Mouse (Mus musculus) CD8-positive naive resting alpha-beta T cell, adult 57 days (primary cell): ENCODE results near the gene Tspan1. TPM values are rescaled to one million over a fixed set of nuclear protein-coding genes. Genes with fewer than 3 reads are reported as not detected.

Experiments
- total RNA-seq: library from RNA; stranded (reverse); gene quantifications from one replicate; pipeline ENCODE4 v1.2.4, GENCODE M21; 2023

Gene Tspan1
- total RNA-seq, result not detected

GRCm38 (mm10) chr4:116167404-116167803 lies at the start of gene Tspan1:
Tspan1 (minus strand) TSS chr4:116167601.

GRCm38 (mm10) chr4:116173072-116173471 lies 5.7 kb upstream of the Tspan1 start, which contains the start of the genes 1700042G07Rik and Gm49337:
1700042G07Rik (plus strand) TSS chr4:116173372.
Gm49337 (plus strand) TSS chr4:116173384.

GRCm38 (mm10) chr4:116151238-116151637 lies 16.2 kb downstream of the Tspan1 start, which contains the start of gene Lurap1:
Lurap1 (minus strand) TSS chr4:116151338.

GRCm38 (mm10) chr4:116123602-116124519 lies 43.5 kb downstream of the Tspan1 start, which contains the start of the genes Rad54l and Pomgnt1:
Rad54l (minus strand) TSS chr4:116123690.
Pomgnt1 (plus strand) TSS chr4:116123840.

Other genes starting within 250 kb of the Tspan1 start
- gene Dmbx1, start 227.7 kb downstream of the Tspan1 start, total RNA-seq, result not detected
- 103 TPM for gene Faah, start 149.7 kb downstream of the Tspan1 start, total RNA-seq
- 48.9 TPM for gene Nsun4, start 113.7 kb downstream of the Tspan1 start, total RNA-seq
- gene Uqcrh, start 92.5 kb downstream of the Tspan1 start, total RNA-seq, result 325 TPM
- gene Lrrc41, start 92.3 kb downstream of the Tspan1 start, total RNA-seq, result 25.7 TPM
- gene Rad54l, start 43.9 kb downstream of the Tspan1 start, total RNA-seq, result 0.49 TPM
- gene Pomgnt1, start 43.8 kb downstream of the Tspan1 start, total RNA-seq, result 29.7 TPM
- 0.18 TPM for gene Lurap1, start 16.3 kb downstream of the Tspan1 start, total RNA-seq
- not detected for gene 1700042G07Rik, start 5.8 kb upstream of the Tspan1 start, total RNA-seq
- gene Gm49337, start 5.8 kb upstream of the Tspan1 start, total RNA-seq, result not detected
- gene Pik3r3, start 54.0 kb upstream of the Tspan1 start, total RNA-seq, result 3.4 TPM